Mouse (Mus musculus) cerebellum, postnatal 4 days (tissue): ENCODE results near the gene Pcf11.
A peak's percentile ranks its signal among the peaks of the same experiment; 100 is the strongest.

Source experiments
- DNase-seq, 2 experiments: peaks; one replicate each; pipeline ENCODE4 v3.0.0; 2022; ENCODE audit warnings: low spot score in 2 of 2, mixed read lengths in 1 of 2

The Pcf11 gene

DNA sequence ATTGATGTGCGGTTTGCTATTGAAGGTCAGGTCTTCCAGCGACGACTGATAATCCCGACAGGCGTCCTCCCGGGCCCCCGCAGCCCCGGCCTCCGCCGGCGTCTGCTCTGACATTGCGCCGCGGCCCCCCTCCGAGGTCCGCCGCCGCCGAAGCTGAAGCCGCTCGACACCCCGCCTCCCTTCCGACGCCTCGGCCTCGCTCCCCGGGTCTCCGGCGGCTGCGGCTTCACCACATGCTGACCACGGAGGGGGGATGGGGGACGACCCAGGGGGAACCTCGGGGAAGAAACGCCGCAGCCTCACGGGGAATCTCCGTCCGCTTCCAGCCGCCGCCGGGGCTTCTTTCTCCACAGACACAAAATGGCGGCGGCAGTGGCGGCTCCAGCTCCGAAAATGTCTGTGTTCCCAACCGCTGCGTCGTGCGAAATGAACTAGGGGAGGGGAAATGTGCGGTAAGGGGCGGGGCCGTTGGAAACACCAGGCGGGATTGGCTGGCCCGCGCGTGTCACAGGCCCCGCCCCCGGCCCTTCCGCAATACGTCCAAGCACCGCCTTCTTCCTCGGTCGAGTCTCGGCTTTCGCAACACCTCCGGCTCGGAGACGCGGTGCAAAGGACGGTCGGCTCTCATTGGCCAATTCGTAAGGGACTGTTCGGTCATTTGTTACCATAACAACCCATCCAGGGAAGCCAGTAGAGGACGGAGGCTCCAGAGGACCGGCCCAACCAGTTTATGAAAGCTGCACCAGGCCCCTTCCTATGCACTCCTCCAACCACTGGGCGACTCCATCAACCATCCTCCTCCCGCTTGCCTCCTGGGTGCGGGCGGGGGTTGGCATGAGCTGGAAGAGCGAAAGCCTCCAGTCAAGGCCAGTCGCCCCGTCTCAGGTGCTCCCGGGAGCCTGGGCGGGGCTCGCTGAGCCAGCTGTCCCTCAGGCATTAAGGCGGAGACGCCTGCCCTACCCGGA is at the start of gene Pcf11:
TSS of gene Pcf11 (minus strand) at position 428 of the 965 bp plus-strand sequence.
- peak; percentile 90 to 95 for DNase-seq

GRCm38 (mm10) chr7:92715055-92715454 is 45.3 kb upstream of the Pcf11 start:
- no peak for DNase-seq

DNA sequence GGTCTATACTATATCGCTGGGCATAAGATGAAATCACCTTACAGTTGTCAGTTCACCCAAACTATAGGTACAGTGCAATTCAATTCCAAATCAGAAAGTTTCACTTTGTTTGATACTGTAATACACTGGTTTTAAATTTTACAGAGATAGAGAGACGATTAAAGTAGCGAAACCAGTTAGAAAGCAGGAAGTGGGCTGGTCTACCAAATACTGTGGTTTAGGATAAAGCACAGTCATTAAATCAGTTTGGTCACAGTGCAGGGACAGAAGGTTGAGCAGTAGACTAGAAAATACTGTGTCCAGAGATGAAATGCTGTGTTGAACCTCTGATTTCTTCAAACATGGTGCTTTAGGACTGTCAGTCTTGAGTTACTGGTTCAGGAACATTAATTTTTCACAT is 41.9 kb upstream of the Pcf11 start:
- DNase-seq = no peak

- DNase-seq = no peak
Measured at GRCm38 (mm10) chr7:92709573-92709972, 39.8 kb upstream of the Pcf11 start.

DNA sequence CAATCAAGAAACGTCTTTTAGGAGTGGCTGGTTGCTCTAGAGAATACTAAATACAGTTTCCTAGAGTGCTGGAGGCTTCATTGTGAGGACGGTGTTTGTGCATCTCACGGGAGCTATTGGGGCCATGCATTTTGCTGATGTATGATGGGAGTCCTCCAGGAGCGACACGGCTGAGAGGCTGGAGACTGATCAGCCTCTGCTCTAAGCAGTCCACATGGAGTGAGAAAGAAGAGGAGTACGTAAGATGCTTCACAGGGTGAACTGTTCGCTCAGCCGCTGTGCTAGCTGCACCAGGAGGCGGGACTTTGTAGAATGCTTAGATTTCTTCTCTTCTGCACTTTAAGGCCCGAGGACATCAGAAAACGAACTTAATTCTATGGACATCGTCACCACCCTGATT is 37.0 kb upstream of the Pcf11 start:
- DNase-seq = no peak

GRCm38 (mm10) chr7:92705534-92705933 is 35.8 kb upstream of the Pcf11 start:
- DNase-seq = no peak

DNA sequence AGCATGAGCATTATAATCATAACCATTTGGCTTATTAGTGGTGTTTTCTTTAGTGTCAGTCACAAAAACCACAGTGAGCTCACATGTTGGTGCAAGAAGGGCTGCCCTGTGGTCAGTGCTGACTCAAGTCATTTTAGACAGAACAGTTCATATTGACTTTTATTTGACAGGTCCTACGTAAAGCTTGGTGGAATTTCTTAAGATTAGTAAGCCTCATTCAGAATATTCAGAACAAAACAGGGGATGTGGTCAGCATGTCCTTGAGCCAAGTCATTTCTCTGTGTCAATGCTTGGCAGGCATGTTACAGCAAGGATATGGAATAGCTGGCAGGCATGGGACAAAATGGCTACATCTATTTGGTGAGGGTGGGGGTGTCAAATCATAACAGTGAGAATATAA is 33.9 kb upstream of the Pcf11 start:
- no peak for DNase-seq

DNA sequence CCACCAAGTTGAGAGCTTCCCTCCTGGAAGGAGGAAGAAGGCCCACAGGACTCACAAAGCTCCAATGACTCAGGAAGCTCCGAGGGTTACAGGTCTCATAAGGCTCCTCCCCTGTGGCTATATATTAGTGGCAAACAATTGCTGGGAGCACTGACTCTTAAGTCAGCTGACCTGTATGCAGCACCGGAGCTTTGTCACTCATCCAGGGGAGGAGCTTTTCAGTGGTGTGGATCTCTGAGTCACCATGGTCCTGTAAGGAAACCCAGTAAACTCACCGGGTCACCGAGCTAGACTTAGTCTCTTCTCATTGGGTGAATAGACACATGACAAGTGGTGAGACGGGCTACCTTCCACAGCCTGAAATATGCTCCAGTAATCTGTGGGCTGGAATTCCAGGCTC is 29.0 kb upstream of the Pcf11 start:
- no peak for DNase-seq

DNA sequence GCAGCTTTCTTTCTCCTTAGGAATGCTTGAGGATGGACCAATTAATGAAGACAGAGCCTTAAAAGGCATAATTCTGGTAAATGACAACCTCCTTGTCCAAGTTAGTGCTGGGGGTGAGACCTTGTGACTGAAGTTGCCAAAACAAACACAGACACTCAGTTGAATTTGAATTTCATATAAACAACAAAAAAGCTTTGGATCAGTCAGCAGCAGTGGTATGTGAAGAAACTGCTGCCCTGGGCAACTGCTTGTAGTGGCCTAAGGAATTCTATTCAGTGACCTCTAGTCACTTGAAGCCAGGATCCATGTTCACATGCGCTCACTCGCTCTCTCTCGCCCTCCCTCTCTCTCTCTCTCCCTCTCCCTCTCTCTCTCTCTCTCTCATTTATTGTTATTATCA is 26.7 kb upstream of the Pcf11 start:
- DNase-seq = no peak

GRCm38 (mm10) chr7:92689101-92689500 is 19.4 kb upstream of the Pcf11 start:
- no peak for DNase-seq

- no peak for DNase-seq
Measured at GRCm38 (mm10) chr7:92688299-92688669, 18.6 kb upstream of the Pcf11 start.

DNA sequence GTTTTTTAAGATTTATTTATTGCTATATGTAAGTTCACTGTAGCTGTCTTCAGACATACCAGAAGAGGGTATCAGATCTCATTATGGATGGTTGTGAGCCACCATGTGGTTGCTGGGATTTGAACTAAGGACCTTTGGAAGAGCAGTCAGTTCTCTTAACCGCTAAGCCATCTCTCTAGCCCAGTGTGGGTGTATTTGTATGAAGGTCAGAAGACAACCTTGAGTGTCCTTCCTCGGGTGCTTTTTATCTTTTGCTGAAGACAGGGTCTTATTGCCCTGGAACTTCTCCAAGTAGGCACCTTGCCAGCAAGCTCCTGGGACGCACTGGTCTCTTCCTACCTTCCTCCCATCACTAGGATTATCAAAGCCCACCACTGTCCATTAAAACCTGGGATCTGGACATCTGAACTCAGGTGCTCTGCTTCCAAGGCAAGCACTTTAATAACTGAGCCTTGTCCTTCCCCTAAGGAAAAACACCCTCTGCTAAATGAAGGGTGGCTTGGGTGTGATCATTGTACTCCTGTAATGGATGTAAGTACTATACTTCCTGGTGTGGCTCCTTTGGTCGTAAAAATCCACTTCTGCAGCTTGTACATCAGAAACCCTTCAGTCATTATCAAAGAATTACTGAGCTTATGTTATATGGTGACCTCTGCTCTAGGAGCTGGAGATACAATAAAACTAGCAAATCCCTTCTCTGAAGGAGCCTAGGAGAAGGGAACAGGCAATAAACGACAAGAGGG is 18.0 kb upstream of the Pcf11 start:
- DNase-seq = no peak

GRCm38 (mm10) chr7:92677346-92677745 is 7.6 kb upstream of the Pcf11 start:
- DNase-seq = no peak

DNA sequence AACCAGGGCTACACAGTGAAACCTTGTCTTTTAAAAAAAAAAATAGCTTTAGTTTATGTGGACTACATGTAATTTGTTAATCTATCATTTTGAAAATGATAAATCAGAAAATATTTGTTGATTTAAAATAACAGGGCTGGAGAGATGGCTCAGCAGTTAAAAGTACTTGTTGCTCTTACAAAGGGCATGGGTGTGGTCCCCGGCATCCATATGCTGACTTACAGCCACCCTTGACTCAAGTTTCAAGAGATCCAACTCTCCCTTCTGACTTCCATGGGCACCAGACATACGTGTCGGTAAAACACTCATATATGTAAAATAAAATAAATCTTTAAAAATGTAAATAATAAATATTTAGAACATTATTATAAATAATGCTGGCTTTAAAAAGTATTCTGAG is 5.4 kb upstream of the Pcf11 start:
- DNase-seq = no peak

DNA sequence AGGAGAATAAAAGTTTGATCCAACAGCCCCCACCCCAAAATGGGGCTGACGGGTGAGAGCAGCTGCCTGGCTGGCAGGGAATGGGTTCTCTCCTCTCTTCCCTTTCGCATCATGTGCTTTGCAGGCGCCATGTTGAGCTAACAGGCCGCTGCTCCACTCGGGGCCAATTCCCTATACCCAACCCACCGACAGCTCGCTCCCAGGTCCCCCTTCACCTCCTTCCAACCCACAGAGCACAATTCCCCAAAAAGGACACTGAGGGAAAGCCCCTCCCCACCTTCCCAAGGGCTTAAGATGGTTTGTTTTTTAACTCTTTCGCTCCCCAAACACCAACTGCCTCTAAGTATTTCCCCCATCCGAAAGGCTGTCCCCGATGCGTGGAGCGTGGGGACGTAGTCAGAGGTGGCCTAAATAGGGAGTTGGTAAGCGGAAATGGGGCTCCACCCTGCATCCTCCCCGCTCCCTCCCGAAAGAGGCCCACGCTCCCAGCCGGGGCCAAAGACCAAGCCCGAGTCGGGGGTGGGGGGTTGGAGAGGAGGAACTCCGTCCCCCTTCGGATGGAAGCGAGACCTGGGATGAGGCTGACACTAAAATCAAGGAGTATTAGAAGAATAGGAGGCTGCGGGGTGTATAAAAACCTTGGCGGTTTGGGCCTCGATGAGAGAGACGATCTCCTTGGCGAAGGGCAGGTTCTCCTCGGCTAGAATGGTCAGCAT is 785 bp downstream of the Pcf11 start:
- peak; percentile 31 to 50 for DNase-seq

DNA sequence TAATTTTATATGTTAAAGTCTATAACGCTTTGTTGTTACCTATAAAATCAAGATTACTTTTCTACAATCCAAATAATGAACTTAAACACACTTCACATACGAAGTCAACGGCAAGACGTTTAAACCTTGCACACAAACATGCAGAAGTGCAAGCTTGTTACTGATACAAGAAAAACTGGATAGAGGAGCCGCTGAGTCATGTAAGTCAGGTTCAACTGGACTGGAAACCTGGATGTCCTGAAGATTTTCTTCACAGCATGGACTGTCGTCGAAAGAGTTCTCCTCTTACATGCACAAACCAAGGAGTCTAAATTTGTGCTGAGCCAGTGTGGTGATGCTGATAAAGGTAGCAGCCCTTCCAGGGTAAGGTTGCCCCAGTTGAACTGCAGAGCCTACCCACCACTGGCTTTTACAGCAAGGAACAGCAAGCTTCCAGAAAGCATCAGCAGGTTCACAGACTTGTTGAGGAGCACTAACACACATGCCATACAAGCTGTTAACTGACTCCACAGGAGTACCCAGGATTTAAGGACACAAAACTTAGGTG is 3.4 kb downstream of the Pcf11 start:
- no peak for DNase-seq

DNA sequence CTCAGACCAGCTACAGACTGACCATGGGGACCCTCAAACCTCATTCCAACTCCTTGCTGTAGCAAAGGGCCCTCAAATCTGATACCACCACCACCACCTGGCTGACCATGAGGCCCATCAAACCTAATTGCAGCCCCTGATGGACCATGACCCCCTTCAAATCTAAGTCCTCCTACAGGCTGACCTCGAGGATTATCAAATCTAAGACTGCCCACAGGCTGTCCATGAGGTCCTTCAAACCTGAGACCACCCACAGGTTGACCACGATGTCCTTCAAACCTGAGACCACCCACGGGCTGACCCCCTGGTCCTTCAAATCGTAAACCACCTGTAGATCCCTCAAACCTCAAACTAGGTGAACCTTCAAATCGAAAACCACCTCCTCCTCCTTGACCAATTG is 11.7 kb downstream of the Pcf11 start:
- no peak for DNase-seq

DNA sequence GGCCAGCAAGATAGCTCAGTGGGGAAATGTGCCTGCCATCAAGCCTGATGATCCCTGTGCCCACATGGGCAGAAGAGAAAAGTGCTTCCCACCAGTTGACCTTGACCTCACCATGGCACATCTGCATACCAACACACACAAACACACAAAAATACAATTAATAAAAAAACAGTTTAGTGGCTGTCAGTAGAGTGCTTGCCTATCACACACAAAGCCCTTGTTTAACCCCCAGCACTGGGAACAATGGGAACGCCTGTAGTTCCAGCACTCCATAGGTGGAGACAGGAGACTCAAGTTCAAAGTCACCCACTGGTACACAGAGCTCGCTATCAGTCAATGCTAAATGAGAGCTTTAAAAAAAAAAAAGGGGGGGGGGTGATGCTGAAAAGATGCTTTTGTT is 13.3 kb downstream of the Pcf11 start:
- no peak for DNase-seq

GRCm38 (mm10) chr7:92653329-92653728 is 16.4 kb downstream of the Pcf11 start:
- no peak for DNase-seq

- DNase-seq = no peak
Measured at GRCm38 (mm10) chr7:92647790-92648189, 21.9 kb downstream of the Pcf11 start.

DNA sequence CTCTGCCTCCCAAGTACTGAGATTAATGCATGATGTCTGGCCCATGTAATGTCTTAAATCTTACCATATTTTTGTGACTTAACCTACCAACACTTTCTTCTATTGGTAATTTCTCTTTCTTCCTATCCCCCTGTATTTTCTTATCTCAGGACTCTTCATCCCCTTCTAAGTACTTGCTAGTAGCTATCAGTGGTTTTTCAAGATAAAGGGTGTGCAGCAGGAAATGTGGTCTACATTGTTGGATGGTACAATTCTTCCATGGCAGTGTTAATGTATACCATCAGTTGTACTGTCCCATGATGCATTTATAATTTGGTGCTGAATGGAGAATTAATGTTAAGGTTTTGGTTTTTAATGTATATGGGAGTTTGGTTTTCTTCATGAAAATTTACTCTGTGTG is 27.4 kb downstream of the Pcf11 start:
- no peak for DNase-seq

GRCm38 (mm10) chr7:92638050-92638449 is 31.7 kb downstream of the Pcf11 start:
- no peak for DNase-seq
